Mouse (Mus musculus): ENCODE data around the gene Ppp1r3g. TPM values are rescaled to one million over a fixed set of nuclear protein-coding genes. Genes with fewer than 3 reads are reported as not detected.

Gene Ppp1r3g
- 0.99 and 1.1 TPM in 2 replicates for polyA plus RNA-seq (2014; fragmentation: Nextera tagmentation; extraction: Ambion mirVana)

- 90% methylated on average over 1 of the region's 1 CpGs for WGBS
- no peaks in the 10 kb centered on the region for H3K36me3 ChIP-seq (ENCODE audit: control insufficient read depth, insufficient read depth, low read length)
- H3K4me2 ChIP-seq = no peak within 1 kb of the TSS
- no peaks in the 10 kb centered on the region for H3K9me3 ChIP-seq (ENCODE audit: control insufficient read depth, low read length)
- no peak for ATAC-seq (ENCODE audit: low FRiP score)
- no peaks in the 10 kb centered on the region for H3K4me1 ChIP-seq (ENCODE audit: control insufficient read depth, insufficient read depth, low read length)
- H3K9ac ChIP-seq (ENCODE audit: low read length) = no peak within 1 kb of the TSS
- no peaks in the 10 kb centered on the region for H3K27me3 ChIP-seq (ENCODE audit: control insufficient read depth, insufficient read depth, low read length)
- no peak within 1 kb of the TSS for H3K27ac ChIP-seq (ENCODE audit: low read depth, low read length)
- no peak for DNase-seq (ENCODE audit: low spot score, missing footprints)
- no peak within 1 kb of the TSS for H3K4me3 ChIP-seq (ENCODE audit: low read depth, low read length)
These were observed at the start of gene Ppp1r3g for GRCm38 (mm10) chr13:35958539-35958938. Ppp1r3g (plus strand) TSS chr13:35958839.

- no peak overlapping the region for H3K27ac ChIP-seq (ENCODE audit: low read depth, low read length)
- no peak overlapping the region for H3K4me2 ChIP-seq
- no peak overlapping the region for H3K9ac ChIP-seq (ENCODE audit: low read length)
- H3K9me3 ChIP-seq (ENCODE audit: control insufficient read depth, low read length) = no peaks in the 10 kb centered on the region
- WGBS = 80% methylated on average over 1 of the region's 1 CpGs
- ATAC-seq (ENCODE audit: low FRiP score) (no peak), DNase-seq (ENCODE audit: low spot score, missing footprints) (no peak)
- H3K36me3 ChIP-seq (ENCODE audit: control insufficient read depth, insufficient read depth, low read length) = no peaks in the 10 kb centered on the region
- no peaks in the 10 kb centered on the region for H3K4me1 ChIP-seq (ENCODE audit: control insufficient read depth, insufficient read depth, low read length)
- no peaks in the 10 kb centered on the region for H3K27me3 ChIP-seq (ENCODE audit: control insufficient read depth, insufficient read depth, low read length)
- no peak overlapping the region for H3K4me3 ChIP-seq (ENCODE audit: low read depth, low read length)
These were observed 47.2 kb upstream of the Ppp1r3g start for GRCm38 (mm10) chr13:35911476-35911875.

GRCm38 (mm10) chr13:35937991-35938390 is 20.6 kb upstream of the Ppp1r3g start:
- Histone ChIP-seq H3K4me2 (no peak overlapping the region), H3K27me3 (ENCODE audit: control insufficient read depth, insufficient read depth, low read length) (no peaks in the 10 kb centered on the region), H3K36me3 (ENCODE audit: control insufficient read depth, insufficient read depth, low read length) (no peaks in the 10 kb centered on the region), H3K27ac (ENCODE audit: low read depth, low read length) (no peak overlapping the region), H3K4me1 (ENCODE audit: control insufficient read depth, insufficient read depth, low read length) (no peaks in the 10 kb centered on the region), H3K9ac (ENCODE audit: low read length) (no peak overlapping the region), H3K4me3 (ENCODE audit: low read depth, low read length) (no peak overlapping the region), H3K9me3 (ENCODE audit: control insufficient read depth, low read length) (peaks cover 3% of the 10 kb centered on the region; the same call in 1 of the 2 replicates)
- WGBS = 87% methylated on average over 2 of the region's 2 CpGs
- no peak for ATAC-seq (ENCODE audit: low FRiP score)
- no peak for DNase-seq (ENCODE audit: low spot score, missing footprints)

GRCm38 (mm10) chr13:35939871-35940665 is 18.6 kb upstream of the Ppp1r3g start:
- Histone ChIP-seq H3K36me3 (ENCODE audit: control insufficient read depth, insufficient read depth, low read length) (no peaks in the 10 kb centered on the region), H3K9me3 (ENCODE audit: control insufficient read depth, low read length) (peaks cover under 1% of the 10 kb centered on the region; the same call in 1 of the 2 replicates), H3K27ac (ENCODE audit: low read depth, low read length) (no peak overlapping the region), H3K9ac (ENCODE audit: low read length) (no peak overlapping the region), H3K27me3 (ENCODE audit: control insufficient read depth, insufficient read depth, low read length) (no peaks in the 10 kb centered on the region), H3K4me3 (ENCODE audit: low read depth, low read length) (no peak overlapping the region), H3K4me2 (no peak overlapping the region), H3K4me1 (ENCODE audit: control insufficient read depth, insufficient read depth, low read length) (no peaks in the 10 kb centered on the region)
- ATAC-seq (ENCODE audit: low FRiP score) (no peak), DNase-seq (ENCODE audit: low spot score, missing footprints) (no peak)
- 74% methylated on average over 18 of the region's 18 CpGs for WGBS

GRCm38 (mm10) chr13:35940934-35941333 is 17.7 kb upstream of the Ppp1r3g start:
- no peak overlapping the region for H3K9ac ChIP-seq (ENCODE audit: low read length)
- no peaks in the 10 kb centered on the region for H3K27me3 ChIP-seq (ENCODE audit: control insufficient read depth, insufficient read depth, low read length)
- no peaks in the 10 kb centered on the region for H3K4me1 ChIP-seq (ENCODE audit: control insufficient read depth, insufficient read depth, low read length)
- no peak overlapping the region for H3K4me3 ChIP-seq (ENCODE audit: low read depth, low read length)
- DNase-seq (ENCODE audit: low spot score, missing footprints) = no peak
- H3K36me3 ChIP-seq (ENCODE audit: control insufficient read depth, insufficient read depth, low read length) = no peaks in the 10 kb centered on the region
- no peak overlapping the region for H3K27ac ChIP-seq (ENCODE audit: low read depth, low read length)
- no peaks in the 10 kb centered on the region for H3K9me3 ChIP-seq (ENCODE audit: control insufficient read depth, low read length)
- no peak overlapping the region for H3K4me2 ChIP-seq
- no peak for ATAC-seq (ENCODE audit: low FRiP score)
- WGBS = 89% methylated on average over 5 of the region's 5 CpGs

- Histone ChIP-seq H3K36me3 (ENCODE audit: control insufficient read depth, insufficient read depth, low read length) (no peaks in the 10 kb centered on the region), H3K27ac (ENCODE audit: low read depth, low read length) (no peak overlapping the region), H3K9ac (ENCODE audit: low read length) (no peak overlapping the region), H3K27me3 (ENCODE audit: control insufficient read depth, insufficient read depth, low read length) (no peaks in the 10 kb centered on the region), H3K4me1 (ENCODE audit: control insufficient read depth, insufficient read depth, low read length) (no peaks in the 10 kb centered on the region), H3K9me3 (ENCODE audit: control insufficient read depth, low read length) (no peaks in the 10 kb centered on the region), H3K4me3 (ENCODE audit: low read depth, low read length) (no peak overlapping the region), H3K4me2 (no peak overlapping the region)
- ATAC-seq (ENCODE audit: low FRiP score) (no peak; the same call in 1 of the 2 replicates), DNase-seq (ENCODE audit: low spot score, missing footprints) (no peak)
- WGBS = 75% methylated on average over 20 of the region's 20 CpGs
These were observed 11.8 kb upstream of the Ppp1r3g start for GRCm38 (mm10) chr13:35946659-35947353.

GRCm38 (mm10) chr13:35947354-35948000 is 11.2 kb upstream of the Ppp1r3g start:
- Histone ChIP-seq H3K9ac (ENCODE audit: low read length) (no peak overlapping the region), H3K27ac (ENCODE audit: low read depth, low read length) (no peak overlapping the region), H3K4me2 (no peak overlapping the region), H3K9me3 (ENCODE audit: control insufficient read depth, low read length) (no peaks in the 10 kb centered on the region), H3K36me3 (ENCODE audit: control insufficient read depth, insufficient read depth, low read length) (no peaks in the 10 kb centered on the region), H3K4me3 (ENCODE audit: low read depth, low read length) (no peak overlapping the region), H3K27me3 (ENCODE audit: control insufficient read depth, insufficient read depth, low read length) (no peaks in the 10 kb centered on the region), H3K4me1 (ENCODE audit: control insufficient read depth, insufficient read depth, low read length) (no peaks in the 10 kb centered on the region)
- DNase-seq (ENCODE audit: low spot score, missing footprints) (peak; percentile 96), ATAC-seq (ENCODE audit: low FRiP score) (peak; percentile 46; the same call in 1 of the 2 replicates)
- WGBS = 26% methylated on average over 14 of the region's 14 CpGs

- WGBS = 89% methylated on average over 17 of the region's 17 CpGs
- no peak overlapping the region for H3K9ac ChIP-seq (ENCODE audit: low read length)
- H3K9me3 ChIP-seq (ENCODE audit: control insufficient read depth, low read length) = no peaks in the 10 kb centered on the region
- no peak overlapping the region for H3K4me3 ChIP-seq (ENCODE audit: low read depth, low read length)
- ATAC-seq (ENCODE audit: low FRiP score) (no peak), DNase-seq (ENCODE audit: low spot score, missing footprints) (no peak)
- no peak overlapping the region for H3K4me2 ChIP-seq
- no peak overlapping the region for H3K27ac ChIP-seq (ENCODE audit: low read depth, low read length)
- no peaks in the 10 kb centered on the region for H3K36me3 ChIP-seq (ENCODE audit: control insufficient read depth, insufficient read depth, low read length)
- H3K27me3 ChIP-seq (ENCODE audit: control insufficient read depth, insufficient read depth, low read length) = no peaks in the 10 kb centered on the region
- no peaks in the 10 kb centered on the region for H3K4me1 ChIP-seq (ENCODE audit: control insufficient read depth, insufficient read depth, low read length)
These were observed 8.7 kb upstream of the Ppp1r3g start for GRCm38 (mm10) chr13:35949814-35950455.
